Mouse (Mus musculus): ENCODE results near the gene Bank1. TPM values are rescaled to one million over a fixed set of nuclear protein-coding genes. Genes with fewer than 3 reads are reported as not detected.

The Bank1 gene
- polyA plus RNA-seq, 1 experiment: not detected

DNA sequence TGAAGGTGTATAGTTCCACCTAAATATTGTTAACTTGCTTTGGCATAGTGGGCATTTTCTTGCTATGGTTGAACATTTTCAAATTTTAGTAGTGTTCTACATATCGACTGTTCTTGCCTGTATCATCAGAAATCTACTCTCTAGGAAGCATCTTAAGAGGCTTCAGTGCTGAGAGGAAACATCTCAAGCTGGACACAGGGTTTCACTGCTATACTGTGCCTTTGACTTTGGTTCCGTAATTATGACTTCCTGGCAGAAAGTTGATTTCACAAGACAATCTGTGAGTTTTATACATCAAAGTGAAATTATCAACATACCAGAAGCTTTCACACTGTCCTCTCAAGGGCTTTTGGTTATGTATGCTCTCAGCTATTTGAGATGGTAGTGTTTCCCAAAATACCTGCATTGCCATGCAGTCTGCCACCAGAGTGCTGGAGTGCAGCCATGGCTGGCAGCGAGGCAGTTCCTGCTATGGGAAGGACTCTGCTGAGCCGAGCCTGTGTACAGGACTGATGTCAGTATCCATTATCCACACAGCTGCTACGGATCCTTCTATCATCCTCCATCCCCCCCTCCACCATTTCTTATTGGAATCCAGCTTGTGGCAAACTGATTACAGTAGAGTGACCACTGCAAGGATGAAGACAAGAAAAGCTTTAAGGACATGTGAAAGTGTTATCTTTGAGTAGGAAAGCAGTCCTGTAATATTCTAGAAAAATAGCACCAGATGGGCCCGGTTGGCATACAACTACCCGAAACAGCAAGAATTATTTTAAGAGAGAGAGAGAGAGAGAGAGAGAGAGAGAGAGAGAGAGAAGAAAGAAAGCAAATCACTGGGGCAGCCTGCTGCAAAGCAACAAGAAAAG is 160.5 kb downstream of the Bank1 start:
- no peak for TF ChIP-seq POLR2AphosphoS2 (IDR thresholded peaks at IDR 0.05; ENCODE audit: insufficient read length, low read depth)
- no peak for TF ChIP-seq REST (IDR thresholded peaks at IDR 0.05; ENCODE audit: insufficient read depth, insufficient read length)
- TF ChIP-seq MYOD1 (IDR thresholded peaks at IDR 0.05; ENCODE audit: control insufficient read depth in 1 of 3, insufficient read length in 2 of 3, low read depth in 2 of 3): peak in 1 of 3 experiments; percentile 16
- TF ChIP-seq TCF12 (IDR thresholded peaks at IDR 0.05; ENCODE audit: insufficient read depth, poor library complexity, severe bottlenecking): no peak
- Histone ChIP-seq H3ac (ENCODE audit: control insufficient read depth, insufficient read length) (no peak overlapping the region), H3K79me2 (ENCODE audit: control insufficient read depth, insufficient read depth) (no peaks in the 10 kb centered on the region), H3K36me3 (ENCODE audit: control insufficient read depth, insufficient read depth) (no peaks in the 10 kb centered on the region), H3K4me3 (no peak overlapping the region), H3K27me3 (ENCODE audit: control insufficient read depth, insufficient read depth, insufficient read length) (no peaks in the 10 kb centered on the region), H3K4me2 (ENCODE audit: low read depth) (no peak overlapping the region)

GRCm38 (mm10) chr3:136158059-136158458 is 167.8 kb downstream of the Bank1 start:
- H3K27me3 ChIP-seq (ENCODE audit: control insufficient read depth, insufficient read depth, insufficient read length): no peaks in the 10 kb centered on the region
- TF ChIP-seq POLR2A (IDR thresholded peaks at IDR 0.05; ENCODE audit: insufficient read length, low read depth) (no peak), MYOD1 (IDR thresholded peaks at IDR 0.05; ENCODE audit: control insufficient read depth in 1 of 3, insufficient read length in 2 of 3, low read depth in 2 of 3) (no peak), SRF (IDR thresholded peaks at IDR 0.05; ENCODE audit: control insufficient read depth, insufficient read length, low read depth) (no peak), E2F4 (IDR thresholded peaks at IDR 0.05; ENCODE audit: insufficient read depth) (no peak), POLR2AphosphoS2 (IDR thresholded peaks at IDR 0.05; ENCODE audit: insufficient read length, low read depth) (no peak), USF1 (IDR thresholded peaks at IDR 0.05; ENCODE audit: low read depth) (no peak), REST (IDR thresholded peaks at IDR 0.05; ENCODE audit: insufficient read depth, insufficient read length) (no peak), TCF3 (IDR thresholded peaks at IDR 0.05; ENCODE audit: insufficient read length, low read depth) (no peak), MYOG (IDR thresholded peaks at IDR 0.05; ENCODE audit: control insufficient read depth in 1 of 3, insufficient read depth in 1 of 3, insufficient read length in 2 of 3, low read depth in 2 of 3) (no peak), MAX (IDR thresholded peaks at IDR 0.05; ENCODE audit: low read depth) (no peak), CEBPB (IDR thresholded peaks at IDR 0.05; ENCODE audit: insufficient read depth, poor library complexity, severe bottlenecking) (no peak), TCF12 (IDR thresholded peaks at IDR 0.05; ENCODE audit: insufficient read depth, poor library complexity, severe bottlenecking) (no peak)
- no peak overlapping the region for H3K4me3 ChIP-seq
- H3K79me2 ChIP-seq (ENCODE audit: control insufficient read depth, insufficient read depth): no peaks in the 10 kb centered on the region
- no peaks in the 10 kb centered on the region for H3K36me3 ChIP-seq (ENCODE audit: control insufficient read depth, insufficient read depth)
- H3K4me2 ChIP-seq (ENCODE audit: low read depth): no peak overlapping the region
- no peak overlapping the region for H3ac ChIP-seq (ENCODE audit: control insufficient read depth, insufficient read length)

- H3K4me3 ChIP-seq: no peak overlapping the region
- H3ac ChIP-seq (ENCODE audit: control insufficient read depth, insufficient read length): no peak overlapping the region
- H3K79me2 ChIP-seq (ENCODE audit: control insufficient read depth, insufficient read depth): no peaks in the 10 kb centered on the region
- H3K27me3 ChIP-seq (ENCODE audit: control insufficient read depth, insufficient read depth, insufficient read length): no peaks in the 10 kb centered on the region
- H3K4me2 ChIP-seq (ENCODE audit: low read depth): no peak overlapping the region
- TF ChIP-seq MYOG (IDR thresholded peaks at IDR 0.05; ENCODE audit: control insufficient read depth in 1 of 3, insufficient read depth in 1 of 3, insufficient read length in 2 of 3, low read depth in 2 of 3): no peak
- no peak for TF ChIP-seq E2F4 (IDR thresholded peaks at IDR 0.05; ENCODE audit: insufficient read depth)
- no peak for TF ChIP-seq MYOD1 (IDR thresholded peaks at IDR 0.05; ENCODE audit: control insufficient read depth in 1 of 3, insufficient read length in 2 of 3, low read depth in 2 of 3)
- TF ChIP-seq TCF12 (IDR thresholded peaks at IDR 0.05; ENCODE audit: insufficient read depth, poor library complexity, severe bottlenecking): no peak
- no peak for TF ChIP-seq POLR2A (IDR thresholded peaks at IDR 0.05; ENCODE audit: insufficient read length, low read depth)
- TF ChIP-seq POLR2AphosphoS2 (IDR thresholded peaks at IDR 0.05; ENCODE audit: insufficient read length, low read depth): no peak
- no peak for TF ChIP-seq TCF3 (IDR thresholded peaks at IDR 0.05; ENCODE audit: insufficient read length, low read depth)
- no peak for TF ChIP-seq REST (IDR thresholded peaks at IDR 0.05; ENCODE audit: insufficient read depth, insufficient read length)
- TF ChIP-seq CEBPB (IDR thresholded peaks at IDR 0.05; ENCODE audit: insufficient read depth, poor library complexity, severe bottlenecking): no peak
- no peak for TF ChIP-seq SRF (IDR thresholded peaks at IDR 0.05; ENCODE audit: control insufficient read depth, insufficient read length, low read depth)
- no peak for TF ChIP-seq USF1 (IDR thresholded peaks at IDR 0.05; ENCODE audit: low read depth)
- TF ChIP-seq MAX (IDR thresholded peaks at IDR 0.05; ENCODE audit: low read depth): no peak
- no peaks in the 10 kb centered on the region for H3K36me3 ChIP-seq (ENCODE audit: control insufficient read depth, insufficient read depth)
Observed at GRCm38 (mm10) chr3:136155555-136155954, 170.3 kb downstream of the Bank1 start.

DNA sequence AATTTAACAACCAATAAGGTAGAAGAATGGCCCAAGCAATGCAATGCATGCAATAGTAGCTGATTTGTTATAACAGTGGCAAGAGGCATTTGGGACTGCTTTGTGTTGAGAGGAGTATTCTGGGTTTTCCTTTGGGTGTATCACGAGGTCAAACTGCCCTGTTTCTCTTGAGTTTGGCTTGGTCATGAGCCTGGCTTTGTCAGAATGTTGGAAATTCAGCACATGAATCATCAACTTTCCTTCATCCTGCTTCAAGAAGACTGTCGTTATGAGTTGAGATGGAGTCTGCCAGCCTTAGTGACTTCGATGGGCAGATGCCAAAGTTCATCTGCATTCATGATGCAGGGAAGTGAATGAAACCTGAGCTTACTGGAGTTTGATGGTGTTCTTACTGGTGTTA is 175.0 kb downstream of the Bank1 start:
- no peaks in the 10 kb centered on the region for H3K27me3 ChIP-seq (ENCODE audit: control insufficient read depth, insufficient read depth, insufficient read length)
- H3K4me3 ChIP-seq: no peak overlapping the region
- no peak overlapping the region for H3K4me2 ChIP-seq (ENCODE audit: low read depth)
- no peak overlapping the region for H3ac ChIP-seq (ENCODE audit: control insufficient read depth, insufficient read length)
- no peaks in the 10 kb centered on the region for H3K36me3 ChIP-seq (ENCODE audit: control insufficient read depth, insufficient read depth)
- H3K79me2 ChIP-seq (ENCODE audit: control insufficient read depth, insufficient read depth): no peaks in the 10 kb centered on the region
- peak; percentile 3 for TF ChIP-seq USF1 (IDR thresholded peaks at IDR 0.05; ENCODE audit: low read depth)
- TF ChIP-seq POLR2AphosphoS2 (IDR thresholded peaks at IDR 0.05; ENCODE audit: insufficient read length, low read depth): no peak

- Histone ChIP-seq H3K36me3 (ENCODE audit: control insufficient read depth, insufficient read depth) (no peaks in the 10 kb centered on the region), H3K4me2 (ENCODE audit: low read depth) (no peak overlapping the region)
- no peak for TF ChIP-seq POLR2AphosphoS2 (IDR thresholded peaks at IDR 0.05; ENCODE audit: insufficient read length, low read depth)
- no peak for TF ChIP-seq USF1 (IDR thresholded peaks at IDR 0.05; ENCODE audit: low read depth)
- TF ChIP-seq TCF12 (IDR thresholded peaks at IDR 0.05; ENCODE audit: insufficient read depth, poor library complexity, severe bottlenecking): no peak
- no peak for TF ChIP-seq MAX (IDR thresholded peaks at IDR 0.05; ENCODE audit: low read depth)
- TF ChIP-seq CEBPB (IDR thresholded peaks at IDR 0.05; ENCODE audit: insufficient read depth, poor library complexity, severe bottlenecking): no peak
- TF ChIP-seq MYOD1 (IDR thresholded peaks at IDR 0.05; ENCODE audit: control insufficient read depth in 1 of 3, insufficient read length in 2 of 3, low read depth in 2 of 3): no peak
- no peak for TF ChIP-seq REST (IDR thresholded peaks at IDR 0.05; ENCODE audit: insufficient read depth, insufficient read length)
- no peak for TF ChIP-seq MYOG (IDR thresholded peaks at IDR 0.05; ENCODE audit: control insufficient read depth in 1 of 3, insufficient read depth in 1 of 3, insufficient read length in 2 of 3, low read depth in 2 of 3)
- TF ChIP-seq POLR2A (IDR thresholded peaks at IDR 0.05; ENCODE audit: insufficient read length, low read depth): no peak
- no peak for TF ChIP-seq E2F4 (IDR thresholded peaks at IDR 0.05; ENCODE audit: insufficient read depth)
- TF ChIP-seq TCF3 (IDR thresholded peaks at IDR 0.05; ENCODE audit: insufficient read length, low read depth): no peak
- TF ChIP-seq SRF (IDR thresholded peaks at IDR 0.05; ENCODE audit: control insufficient read depth, insufficient read length, low read depth): no peak
Observed at GRCm38 (mm10) chr3:136147166-136147565, 178.7 kb downstream of the Bank1 start.

More at GRCm38 (mm10) chr3:136147166-136147565, 178.7 kb downstream of the Bank1 start:
- H3K4me3 ChIP-seq: no peak overlapping the region
- no peaks in the 10 kb centered on the region for H3K27me3 ChIP-seq (ENCODE audit: control insufficient read depth, insufficient read depth, insufficient read length)
- no peaks in the 10 kb centered on the region for H3K79me2 ChIP-seq (ENCODE audit: control insufficient read depth, insufficient read depth)
- H3ac ChIP-seq (ENCODE audit: control insufficient read depth, insufficient read length): no peak overlapping the region

All from myocyte (in vitro differentiated cells).